In genomic region chr1:157887146-157887545, GRCm38 (mm10) we compare ENCODE assay signal across 15 mouse cellular contexts.
DNase-seq lines count a peak whose midpoint lies in the region; ATAC-seq and TF ChIP-seq lines count a peak whose summit lies in the region.
"Had no signal": no experiment of that assay in that cellular context is flagged by ENCODE, and none has a peak within 500 bp of the region (broad histone marks: within the 10 kb centered on the region; RNA-seq: fewer than 3 reads in every experiment).

No protein-coding gene starts in this region.

- H3K4me1 ChIP-seq in forebrain, embryonic 12.5 days, result peaks cover 16% of the 10 kb centered on the region; the same call in 1 of the 2 replicates
- peaks cover 17% of the 10 kb centered on the region for H3K4me1 ChIP-seq in forebrain, embryonic 13.5 days
- no peaks in the 10 kb centered on the region for H3K4me1 ChIP-seq in kidney, postnatal 0 days (replicated peaks; ENCODE audit: insufficient read depth, low read length)
- H3K4me1 ChIP-seq: embryonic facial prominence, embryonic 15.5 days; liver, embryonic 12.5 days; megakaryocyte, embryonic 14.5 days; neural tube, embryonic 15.5 days had no signal

- no peak overlapping the region for H3K4me2 ChIP-seq in forebrain, embryonic 12.5 days
- no peak overlapping the region for H3K4me2 ChIP-seq in forebrain, embryonic 13.5 days
- no peak overlapping the region for H3K4me2 ChIP-seq in kidney, postnatal 0 days (ENCODE audit: low read length)
- H3K4me2 ChIP-seq: embryonic facial prominence, embryonic 15.5 days; liver, embryonic 12.5 days; neural tube, embryonic 15.5 days had no signal

- TF ChIP-seq CTCF in kidney, postnatal 0 days (IDR thresholded peaks at IDR 0.05; ENCODE audit: low read depth), result no peak

- H3K9me3 ChIP-seq in forebrain, embryonic 12.5 days, result no peaks in the 10 kb centered on the region
- no peaks in the 10 kb centered on the region for H3K9me3 ChIP-seq in forebrain, embryonic 13.5 days (replicated peaks)
- no peaks in the 10 kb centered on the region for H3K9me3 ChIP-seq in kidney, postnatal 0 days (replicated peaks; ENCODE audit: low read length)
- H3K9me3 ChIP-seq: embryonic facial prominence, embryonic 15.5 days; liver, embryonic 12.5 days; neural tube, embryonic 15.5 days had no signal

- H3K27ac ChIP-seq in forebrain, embryonic 12.5 days, result no peak overlapping the region
- H3K27ac ChIP-seq in forebrain, embryonic 13.5 days, result no peak overlapping the region
- H3K27ac ChIP-seq in kidney, postnatal 0 days, result peak overlapping the region; percentile 10; the same call in 1 of the 2 replicates
- H3K27ac ChIP-seq: embryonic facial prominence, embryonic 15.5 days; liver, embryonic 12.5 days; neural tube, embryonic 15.5 days had no signal

- 34% methylated on average over 1 of the region's 1 CpGs for WGBS in forebrain, embryonic 12.5 days
- 33% methylated on average over 1 of the region's 1 CpGs for WGBS in forebrain, embryonic 13.5 days
- 26% methylated on average over 1 of the region's 1 CpGs for WGBS in kidney, postnatal 0 days

- peak; percentile 61; the same call in 1 of the 2 replicates for ATAC-seq in forebrain, embryonic 12.5 days (ENCODE audit: low FRiP score)
- ATAC-seq in forebrain, embryonic 13.5 days, result no peak
- peak; percentile 92 for ATAC-seq in kidney, postnatal 0 days (replicated peaks; ENCODE audit: low FRiP score, low read depth)
- ATAC-seq: liver, embryonic 12.5 days had no signal

- H3K36me3 ChIP-seq in forebrain, embryonic 12.5 days (replicated peaks), result no peaks in the 10 kb centered on the region
- H3K36me3 ChIP-seq in forebrain, embryonic 13.5 days (ENCODE audit: poor library complexity, severe bottlenecking), result no peaks in the 10 kb centered on the region
- no peaks in the 10 kb centered on the region for H3K36me3 ChIP-seq in kidney, postnatal 0 days (ENCODE audit: insufficient read depth, low read length)
- H3K36me3 ChIP-seq: embryonic facial prominence, embryonic 15.5 days; liver, embryonic 12.5 days; neural tube, embryonic 15.5 days had no signal

- peak; percentile 7 for DNase-seq in testis, postnatal 14 days (ENCODE audit: low spot score)
- no peak for DNase-seq in testis, postnatal 10 days (ENCODE audit: low spot score)
- DNase-seq in kidney, postnatal 0 days (ENCODE audit: low spot score), result peak; percentile 59
- DNase-seq in retina, postnatal 1 day, result peak; percentile 83
- DNase-seq in urinary bladder, postnatal 25 days (ENCODE audit: low spot score), result no peak
- DNase-seq in adrenal gland, postnatal 36 days, result no peak
- DNase-seq: adrenal gland, adult 2 months; heart, postnatal 4 days; right cerebral cortex, adult 18-20 months had no signal

- H3K9ac ChIP-seq in forebrain, embryonic 12.5 days, result no peak overlapping the region
- H3K9ac ChIP-seq in forebrain, embryonic 13.5 days, result no peak overlapping the region
- H3K9ac ChIP-seq in kidney, postnatal 0 days (ENCODE audit: low read depth, low read length), result no peak overlapping the region
- H3K9ac ChIP-seq: embryonic facial prominence, embryonic 15.5 days; liver, embryonic 12.5 days; neural tube, embryonic 15.5 days had no signal

- H3K27me3 ChIP-seq in forebrain, embryonic 12.5 days, result no peaks in the 10 kb centered on the region
- H3K27me3 ChIP-seq in forebrain, embryonic 13.5 days, result no peaks in the 10 kb centered on the region
- H3K27me3 ChIP-seq in kidney, postnatal 0 days (ENCODE audit: insufficient read depth, low read length), result no peaks in the 10 kb centered on the region
- H3K27me3 ChIP-seq: embryonic facial prominence, embryonic 15.5 days; liver, embryonic 12.5 days; megakaryocyte, embryonic 14.5 days; neural tube, embryonic 15.5 days had no signal

- H3K4me3 ChIP-seq in forebrain, embryonic 12.5 days (replicated peaks), result no peak overlapping the region
- no peak overlapping the region for H3K4me3 ChIP-seq in forebrain, embryonic 13.5 days
- no peak overlapping the region for H3K4me3 ChIP-seq in kidney, postnatal 0 days (replicated peaks; ENCODE audit: low read depth, low read length)
- H3K4me3 ChIP-seq: embryonic facial prominence, embryonic 15.5 days; liver, embryonic 12.5 days; megakaryocyte, embryonic 14.5 days; neural tube, embryonic 15.5 days had no signal

Comparison
In these comparisons a context has a peak if more than half of its experiments do, and no peak if none do; other contexts are left out.
1. DNase-seq: peak in testis, postnatal 14 days (single experiment), kidney, postnatal 0 days (single experiment) and retina, postnatal 1 day (single experiment); none in testis, postnatal 10 days (single experiment), urinary bladder, postnatal 25 days (single experiment) and adrenal gland, postnatal 36 days (0 of 2).